Mouse (Mus musculus): ENCODE measurements around the gene Ereg.

GRCm38 (mm10) chr5:91090301-91090700, 15.9 kb downstream of the Ereg start:
- TF ChIP-seq CTCF (IDR thresholded peaks at IDR 0.05; ENCODE audit: low read depth) (no peak), EP300 (IDR thresholded peaks at IDR 0.05; ENCODE audit: low read depth) (no peak)
